Mouse (Mus musculus) heart, postnatal 0 days (tissue): Measurements from ENCODE around the gene Smim6. TPM values are rescaled to one million over a fixed set of nuclear protein-coding genes. Genes with fewer than 3 reads are reported as not detected.
A peak's percentile ranks its signal among the peaks of the same experiment; 100 is the strongest.

ENCODE experiments used
- ATAC-seq: fragments of 200-750 bp; cut with Nextera tagmentation; 2 replicates; pipeline ENCODE4 v1.8.0; 2017; ENCODE audit warnings: low read depth, moderate number of reproducible peaks, moderate library complexity; ENCODE audit not compliant: insufficient read depth
- DNase-seq: peaks from one replicate; pipeline ENCODE4 v3.0.0-alpha.2; 2016; ENCODE audit warnings: low spot score
- H3K27ac ChIP-seq: fragments of 300-500 bp; sonication (generic); 2 replicates; pipeline ENCODE4 v1.5.1; 2014; ENCODE audit warnings: low read depth, mild to moderate bottlenecking
- H3K27me3 ChIP-seq: fragments of 300-500 bp; sonication (generic); 2 replicates; pipeline ENCODE4 v1.6.1; 2014; ENCODE audit warnings: low read length, mixed read lengths; ENCODE audit not compliant: control insufficient read depth, insufficient read depth
- H3K36me3 ChIP-seq: fragments of 300-500 bp; sonication (generic); replicated peaks from 2 replicates; pipeline ENCODE4 v1.6.1; 2014; ENCODE audit warnings: low read length, mixed read lengths; ENCODE audit not compliant: control insufficient read depth, insufficient read depth
- H3K4me1 ChIP-seq: fragments of 300-500 bp; sonication (generic); 2 replicates; pipeline ENCODE4 v1.6.1; 2014; ENCODE audit warnings: antibody characterized with exemption; ENCODE audit not compliant: control insufficient read depth, insufficient read depth
- H3K4me2 ChIP-seq: fragments of 300-500 bp; sonication (generic); 2 replicates; pipeline ENCODE4 v1.6.1; 2014; ENCODE audit warnings: low read depth, mild to moderate bottlenecking, low read length, moderate library complexity
- H3K4me3 ChIP-seq: fragments of 300-500 bp; sonication (generic); 2 replicates; pipeline ENCODE4 v1.5.1; 2014; ENCODE audit warnings: low read depth, low read length
- H3K9ac ChIP-seq: fragments of 300-500 bp; sonication (generic); replicated peaks from 2 replicates; pipeline ENCODE4 v1.6.1; 2014; ENCODE audit warnings: low read depth, low read length, mixed read lengths
- H3K9me3 ChIP-seq: fragments of 300-500 bp; sonication (generic); replicated peaks from 2 replicates; pipeline ENCODE4 v1.6.1; 2016; ENCODE audit warnings: low read length; ENCODE audit not compliant: control insufficient read depth
- CTCF ChIP-seq: IDR thresholded peaks from 2 replicates; pipeline ENCODE4 v1.5.1; 2016; ENCODE audit warnings: antibody characterized with exemption, control low read depth, low read depth
- EP300 ChIP-seq: IDR thresholded peaks from 2 replicates; pipeline ENCODE4 v1.6.1; 2016; ENCODE audit warnings: antibody characterized with exemption, low read depth
- WGBS: fragments of 180-500 bp; shearing (Covaris S2); extraction: QIAGEN DNeasy Blood & Tissue Kit; methylation state at CpG from one replicate; pipeline ENCODE4 v1.1.7; 2014; 5-methylcytosine and 5-hydroxymethylcytosine counted together
- polyA plus RNA-seq: library from polyadenylated mRNA; unstranded; fragments of >200 nt; fragmentation: Nextera tagmentation; extraction: Ambion mirVana; gene quantifications from 2 replicates; pipeline ENCODE4 v1.2.1, GENCODE M21; 2015
- total RNA-seq: library from RNA; depleted of rRNA; stranded (reverse); fragments of >200 nt; gene quantifications from 2 replicates; pipeline ENCODE4 v1.2.3, GENCODE M21; 2014; ENCODE audit warnings: low replicate concordance

The Smim6 gene
- total and polyA plus RNA-seq, 2 experiments from 2014 or later, result 0.98 TPM; not detected in 1

DNA sequence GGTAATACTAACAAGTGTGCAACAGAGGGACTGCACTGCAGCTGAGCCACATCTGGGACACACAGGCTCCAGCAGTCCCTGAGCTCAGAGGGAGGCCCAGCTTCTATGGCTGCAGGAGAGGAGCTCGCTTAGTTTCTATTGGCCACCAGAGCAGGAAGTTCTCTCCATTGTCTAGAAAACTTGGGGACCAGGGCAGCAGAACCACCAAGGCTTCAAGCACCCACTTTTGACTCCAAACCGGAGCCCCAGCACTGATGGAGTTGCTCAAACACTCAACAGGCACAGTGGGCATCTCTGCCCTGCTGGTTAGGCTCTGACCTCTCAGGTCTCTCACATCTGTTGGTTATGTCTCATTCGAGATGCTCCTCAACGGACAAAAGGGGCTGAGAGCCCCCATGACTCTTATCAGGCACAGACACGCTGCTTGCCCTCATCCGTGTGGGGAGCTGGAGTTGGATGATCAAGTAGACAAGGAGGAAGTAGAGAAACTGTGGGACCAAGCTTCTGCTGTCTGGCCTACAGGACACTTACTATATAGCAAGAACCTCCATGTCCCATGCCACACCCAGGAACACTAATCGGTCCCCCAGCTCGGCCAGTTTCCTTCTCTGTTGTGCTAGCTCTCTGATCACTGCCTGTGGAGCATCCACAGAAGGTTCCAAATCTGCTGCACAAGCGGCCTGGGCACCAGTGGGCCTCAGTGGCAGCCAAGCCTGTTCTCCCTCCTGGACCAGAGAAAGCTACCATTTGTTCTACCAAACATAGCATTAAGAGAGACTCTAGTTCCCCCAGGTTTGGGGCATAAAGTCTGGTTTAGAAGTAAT, 10.3 kb upstream of the Smim6 start:
- H3K4me3 ChIP-seq, result peak overlapping the region; percentile 57
- peak overlapping the region; percentile 71 for H3K4me2 ChIP-seq
- DNase-seq, result no peak

DNA sequence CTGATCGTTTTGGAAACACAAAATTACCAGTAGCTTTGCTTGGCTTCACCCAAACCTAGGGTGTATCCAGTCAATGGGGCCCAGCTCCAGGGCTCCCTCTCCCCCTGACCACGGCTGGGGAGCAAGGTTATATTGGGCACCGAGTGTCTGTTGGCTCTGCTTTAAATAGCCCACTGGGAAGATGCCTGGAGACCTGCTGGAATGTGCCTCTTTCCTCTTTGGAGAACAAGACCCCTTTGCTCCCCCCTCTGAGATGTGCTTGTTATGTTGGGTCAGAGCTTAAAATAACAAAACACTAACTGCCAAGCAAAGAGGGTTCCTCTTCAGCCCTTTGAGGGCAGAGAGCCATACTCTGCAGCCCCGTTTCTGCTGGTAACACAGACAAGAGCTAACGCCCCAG, 9.6 kb upstream of the Smim6 start:
- Histone ChIP-seq H3K4me1 (peaks cover 46% of the 10 kb centered on the region), H3K27me3 (no peaks in the 10 kb centered on the region), H3K36me3 (peaks cover 25% of the 10 kb centered on the region), H3K9ac (peak overlapping the region; percentile 60; the same call in 1 of the 2 replicates), H3K4me2 (peak overlapping the region; percentile 71), H3K4me3 (peak overlapping the region; percentile 57; the same call in 1 of the 2 replicates), H3K9me3 (no peaks in the 10 kb centered on the region), H3K27ac (peak overlapping the region; percentile 98)
- WGBS, result 17% methylated on average over 5 of the region's 5 CpGs
- DNase-seq (peak; percentile 85), ATAC-seq (peak; percentile 40)
- peak; percentile 66 for TF ChIP-seq EP300
- TF ChIP-seq CTCF, result no peak

More for the DNA sequence above, 10.3 kb upstream of the Smim6 start:
- Histone ChIP-seq H3K9me3 (no peaks in the 10 kb centered on the region), H3K27me3 (no peaks in the 10 kb centered on the region), H3K4me1 (peaks cover 46% of the 10 kb centered on the region), H3K36me3 (peaks cover 23% of the 10 kb centered on the region), H3K9ac (peak overlapping the region; percentile 60), H3K27ac (peak overlapping the region; percentile 98)
- TF ChIP-seq CTCF (no peak), EP300 (no peak)
- 58% methylated on average over 9 of the region's 9 CpGs for WGBS
- ATAC-seq, result no peak

DNA sequence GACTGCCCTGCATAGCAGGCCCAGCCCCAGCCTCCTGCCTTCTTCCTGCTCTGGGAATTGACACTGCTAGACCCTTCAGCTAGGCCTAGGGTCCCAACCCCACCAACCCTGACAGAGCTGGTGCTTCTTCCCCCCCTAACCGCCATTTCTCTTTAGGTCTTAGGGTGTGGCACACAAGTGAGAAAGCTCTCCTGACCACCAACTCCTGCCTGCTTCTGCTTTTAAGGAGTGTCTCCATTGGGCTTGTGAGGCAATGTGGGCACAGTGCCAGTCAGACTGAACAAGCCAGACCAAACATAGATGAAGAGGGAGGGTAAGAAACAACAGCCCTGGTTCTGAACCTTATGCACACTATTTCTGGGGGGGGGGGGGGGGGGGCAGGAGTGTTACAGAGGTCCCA, 9.0 kb upstream of the Smim6 start:
- 22% methylated on average over 1 of the region's 1 CpGs for WGBS
- peak overlapping the region; percentile 71 for H3K4me2 ChIP-seq
- no peak overlapping the region for H3K4me3 ChIP-seq
- TF ChIP-seq CTCF, result no peak
- no peak for TF ChIP-seq EP300
- H3K9ac ChIP-seq, result no peak overlapping the region; the same call in 1 of the 2 replicates
- no peaks in the 10 kb centered on the region for H3K27me3 ChIP-seq
- DNase-seq (peak; percentile 70), ATAC-seq (peak; percentile 11; the same call in 1 of the 2 replicates)
- no peaks in the 10 kb centered on the region for H3K9me3 ChIP-seq
- peak overlapping the region; percentile 98 for H3K27ac ChIP-seq
- H3K4me1 ChIP-seq, result peaks cover 46% of the 10 kb centered on the region
- H3K36me3 ChIP-seq, result peaks cover 27% of the 10 kb centered on the region

DNA sequence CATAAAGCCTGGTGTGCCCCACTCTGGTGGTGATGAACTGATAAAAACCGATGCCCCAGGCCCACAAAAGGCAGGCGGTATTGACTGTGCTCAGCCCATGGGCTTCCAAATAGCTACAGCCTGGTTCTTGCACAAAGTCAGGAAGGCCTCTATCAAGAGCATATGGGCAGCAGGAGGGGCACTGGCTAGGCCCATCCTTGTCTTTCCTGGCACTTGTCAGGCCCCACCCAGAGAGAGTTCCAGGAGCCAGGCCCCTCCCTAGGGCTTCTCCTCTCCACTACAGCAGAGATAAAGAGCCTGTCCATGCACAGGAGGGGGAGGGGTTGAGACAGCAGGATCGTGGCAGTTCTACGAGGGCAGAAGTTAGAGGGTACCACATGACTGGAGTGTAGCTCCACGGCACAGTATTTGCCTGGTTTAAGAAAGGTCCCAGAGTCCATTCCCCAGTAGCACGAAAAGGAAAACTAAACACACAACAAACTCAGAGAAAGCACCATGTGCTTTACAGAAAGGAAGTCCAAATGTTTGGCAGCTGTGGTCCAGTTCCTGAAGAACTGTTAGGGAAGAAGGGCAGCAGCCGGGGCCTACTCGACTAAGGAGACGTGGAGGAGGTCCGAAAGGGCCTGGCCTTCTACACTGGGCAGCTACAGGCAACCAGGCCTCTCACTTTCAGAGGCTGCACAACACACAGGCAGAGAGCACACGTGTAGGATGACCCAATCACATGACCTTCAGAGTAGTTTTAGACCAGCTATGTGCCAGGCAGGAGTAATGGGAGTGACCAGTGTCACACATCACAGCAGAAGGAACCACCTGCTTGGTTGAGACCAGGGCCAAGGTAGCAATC, 8.2 kb upstream of the Smim6 start:
- Histone ChIP-seq H3K9ac (no peak overlapping the region), H3K4me1 (peaks cover 46% of the 10 kb centered on the region), H3K4me2 (peak overlapping the region; percentile 19), H3K4me3 (no peak overlapping the region), H3K9me3 (no peaks in the 10 kb centered on the region), H3K36me3 (peaks cover 30% of the 10 kb centered on the region), H3K27me3 (no peaks in the 10 kb centered on the region), H3K27ac (peak overlapping the region; percentile 98)
- no peak for TF ChIP-seq CTCF
- peak; percentile 84; the same call in 1 of the 2 replicates for TF ChIP-seq EP300
- DNase-seq (peak; percentile 90), ATAC-seq (peak; percentile 83)
- 20% methylated on average over 11 of the region's 11 CpGs for WGBS

DNA sequence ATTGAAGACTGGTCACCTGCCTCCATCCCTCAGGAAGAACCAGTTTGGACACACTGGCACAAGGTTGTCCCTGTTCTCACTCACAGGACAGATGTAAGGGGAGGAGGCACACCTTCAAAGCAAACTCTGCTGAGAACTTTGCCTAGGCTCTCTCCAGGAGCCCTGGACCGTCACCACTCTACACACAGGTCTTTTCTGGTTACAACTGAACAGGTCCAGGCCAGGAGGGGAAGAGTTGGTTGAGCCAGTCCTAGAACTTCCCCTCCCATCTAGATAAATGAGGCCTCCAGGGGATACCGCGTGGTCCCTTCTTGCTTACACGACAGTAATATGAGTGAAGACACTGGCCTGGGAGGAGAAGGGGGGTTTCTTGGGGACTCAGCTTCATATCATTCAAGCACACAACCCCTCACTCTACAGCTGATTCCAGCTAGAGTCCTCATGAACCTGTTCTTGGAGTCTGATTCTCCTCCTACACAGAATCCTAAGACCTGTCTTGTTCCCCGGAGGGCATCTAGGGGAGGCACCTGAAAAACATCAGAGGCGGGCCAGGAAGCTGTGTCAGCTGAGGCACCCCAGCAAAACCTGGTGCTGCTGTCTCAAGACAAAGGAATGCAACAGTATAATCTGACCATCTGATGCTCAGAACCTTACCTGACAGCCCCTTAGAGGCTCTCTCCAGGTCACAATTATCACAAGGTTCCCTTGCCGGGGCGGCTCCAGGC, 7.4 kb upstream of the Smim6 start:
- Histone ChIP-seq H3K9me3 (no peaks in the 10 kb centered on the region), H3K4me1 (peaks cover 46% of the 10 kb centered on the region), H3K4me3 (no peak overlapping the region), H3K36me3 (peaks cover 30% of the 10 kb centered on the region), H3K4me2 (no peak overlapping the region), H3K27ac (peak overlapping the region; percentile 98), H3K9ac (0 out of 2 replicates have a peak overlapping the region, but pooled peaks have one; percentile 34), H3K27me3 (no peaks in the 10 kb centered on the region)
- DNase-seq (no peak), ATAC-seq (no peak)
- WGBS, result 60% methylated on average over 8 of the region's 8 CpGs
- TF ChIP-seq CTCF (no peak), EP300 (no peak)
